Mouse (Mus musculus): ENCODE measurements around the gene Gprin3.

DNA sequence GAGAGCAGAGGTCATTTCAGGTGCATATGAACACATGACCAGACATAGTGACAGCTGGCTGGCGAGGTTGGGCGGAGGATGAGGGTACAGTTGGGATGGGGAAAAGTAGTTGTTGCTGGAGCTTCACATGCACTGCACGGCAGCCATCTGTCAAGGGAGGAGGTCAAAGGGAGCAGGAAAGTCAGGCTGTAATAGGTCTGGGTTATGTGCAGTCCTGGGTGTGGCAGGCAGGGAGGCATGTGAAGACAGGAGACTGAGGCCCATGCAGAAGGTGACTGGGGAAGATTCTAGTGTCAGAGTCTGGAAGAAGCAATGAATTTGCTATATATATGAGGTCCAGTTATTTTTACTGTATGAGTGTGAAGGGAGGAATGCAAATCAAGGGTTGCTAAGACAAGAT lies 35.9 kb downstream of the Gprin3 start:
- TF ChIP-seq GATA1 (IDR thresholded peaks at IDR 0.05; ENCODE audit: borderline replicate concordance, low read length), result no peak
- no peak for TF ChIP-seq FLI1 (IDR thresholded peaks at IDR 0.05; ENCODE audit: low read length)

Data from megakaryocyte, embryonic 14.5 days (primary cell).